Mouse (Mus musculus) heart, postnatal 4 days (tissue): Measurements from ENCODE around the gene Rmnd5a. TPM values are rescaled to one million over a fixed set of nuclear protein-coding genes. Genes with fewer than 3 reads are reported as not detected.

ENCODE experiments used
- DNase-seq: peaks from one replicate; pipeline ENCODE4 v3.0.0; 2021
- total RNA-seq, 2 experiments: library from RNA; stranded (reverse); gene quantifications; 2 replicates each; pipeline ENCODE4 v1.2.3; 2021

Gene Rmnd5a
- total RNA-seq, 2 experiments from 2014 or later, result 42.1 to 43.9 TPM

DNA sequence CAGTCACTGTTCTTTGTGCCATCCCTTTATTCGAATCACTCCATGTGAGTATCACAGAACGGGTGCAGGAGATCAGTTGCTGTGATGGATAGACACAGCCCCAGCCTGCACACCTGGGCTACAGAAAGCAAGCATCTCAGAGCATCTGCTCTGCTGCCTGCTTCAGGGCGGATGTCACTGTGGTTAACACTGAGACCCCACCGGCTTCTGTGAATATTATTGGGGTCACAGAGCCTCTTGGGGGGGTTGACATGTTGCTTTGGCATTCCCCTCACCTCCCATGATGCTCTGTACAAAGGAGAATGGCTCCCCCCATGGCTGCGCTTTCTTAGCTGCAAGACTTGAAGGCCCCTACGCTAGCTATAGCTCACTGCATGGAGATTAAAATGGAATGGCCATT is 71.0 kb downstream of the Rmnd5a start:
- DNase-seq, result no peak

DNA sequence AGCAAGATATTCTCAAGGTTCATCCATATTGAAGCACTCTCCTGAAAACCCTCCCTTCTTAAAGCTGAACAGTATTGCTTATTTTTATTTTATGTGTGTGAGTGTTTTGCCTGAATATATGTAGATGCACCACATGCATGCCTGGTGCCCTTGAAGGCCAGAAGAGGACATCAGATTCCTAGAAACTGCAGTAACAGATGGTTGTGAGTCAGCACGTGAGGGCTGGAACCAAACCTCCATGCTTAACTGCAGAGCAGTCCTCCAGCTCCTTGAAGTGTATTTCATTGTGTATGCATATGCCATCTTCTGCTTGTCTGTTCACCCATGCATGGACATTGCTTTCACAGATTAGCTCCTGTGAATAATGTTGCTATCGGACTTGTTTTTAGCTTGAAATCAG is 76.4 kb downstream of the Rmnd5a start:
- no peak for DNase-seq

DNA sequence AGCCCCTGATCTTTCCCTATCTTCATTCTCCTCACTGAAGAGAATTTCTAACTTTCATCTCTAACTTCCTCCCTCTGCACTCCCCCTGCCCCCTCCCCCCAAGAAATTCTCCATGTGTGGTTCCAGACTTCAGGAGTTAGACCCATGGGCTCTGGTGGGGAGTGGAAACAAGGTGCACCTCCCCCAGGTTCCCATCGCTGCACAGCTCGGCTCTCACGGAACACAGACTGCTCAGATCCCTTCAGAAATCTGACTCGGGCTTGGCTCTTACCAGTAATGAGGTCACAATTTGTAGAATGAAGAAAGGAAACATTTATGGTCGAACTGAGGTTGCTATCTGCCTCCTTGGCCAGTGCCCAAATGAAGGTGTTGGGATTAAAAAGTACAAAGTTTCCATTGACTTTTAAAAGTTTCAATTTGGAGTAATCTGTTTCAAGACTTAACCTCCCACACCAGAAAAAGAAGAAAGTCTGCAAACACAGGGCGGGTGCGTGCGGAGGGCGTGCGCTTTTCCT is 79.2 kb downstream of the Rmnd5a start:
- no peak for DNase-seq

DNA sequence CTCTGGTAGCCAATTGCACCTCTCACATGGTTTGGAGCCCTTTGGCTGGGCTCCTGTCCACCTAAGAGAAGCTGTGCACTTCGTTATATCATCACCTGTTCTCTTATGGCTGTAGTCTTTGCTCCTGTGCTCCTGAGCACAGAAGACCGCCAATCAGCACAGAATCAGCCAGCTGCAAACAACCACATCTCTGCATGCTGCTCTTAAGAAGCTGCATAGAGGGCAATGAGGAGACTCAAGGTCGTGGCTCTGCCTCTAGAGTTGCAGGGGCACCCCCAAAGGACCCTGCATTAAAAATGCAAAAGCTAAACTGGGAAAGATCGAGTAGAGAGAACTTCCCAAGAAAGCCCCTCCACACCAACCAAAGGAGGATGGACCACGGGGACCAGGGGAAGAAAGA is 79.7 kb downstream of the Rmnd5a start:
- DNase-seq, result no peak

DNA sequence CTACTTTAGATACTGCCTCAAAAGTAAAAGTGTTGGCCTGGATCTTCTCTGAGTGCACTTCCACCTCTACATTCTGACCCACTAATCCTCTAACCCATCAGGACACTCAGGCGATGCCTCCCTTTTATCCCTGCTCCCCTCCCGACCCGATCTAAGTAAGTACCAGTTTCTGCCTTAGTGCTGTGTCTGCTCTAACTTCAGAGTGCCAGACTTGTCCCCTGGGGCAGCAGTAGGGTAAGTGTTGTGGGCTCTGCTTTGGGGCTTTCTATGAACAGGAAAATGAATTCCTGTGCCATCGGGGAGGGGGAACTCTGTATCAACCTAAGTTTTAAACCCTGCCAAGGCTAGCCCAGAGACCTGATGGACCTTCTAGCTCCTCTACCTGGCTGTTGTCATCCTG is 80.2 kb downstream of the Rmnd5a start:
- no peak for DNase-seq

DNA sequence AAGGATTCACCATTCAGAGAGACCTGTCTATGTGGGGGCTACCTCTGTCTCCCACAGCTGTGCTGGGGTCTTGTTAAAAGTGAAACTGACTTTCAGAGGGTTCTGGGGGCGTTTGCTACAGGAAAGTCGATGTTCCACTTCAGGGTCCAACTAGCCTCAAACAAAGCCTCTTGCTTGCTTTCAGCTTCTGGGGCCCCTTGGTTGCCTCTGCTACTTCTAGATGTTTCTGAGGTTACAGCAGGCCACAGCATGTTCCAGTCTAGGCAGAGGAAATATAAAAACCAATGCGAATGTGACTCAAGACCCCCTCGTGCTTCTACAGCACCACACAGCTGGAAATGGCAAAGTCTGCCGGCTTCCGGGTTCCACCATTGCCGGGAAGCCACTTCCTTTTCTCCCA is 82.9 kb downstream of the Rmnd5a start:
- no peak for DNase-seq

DNA sequence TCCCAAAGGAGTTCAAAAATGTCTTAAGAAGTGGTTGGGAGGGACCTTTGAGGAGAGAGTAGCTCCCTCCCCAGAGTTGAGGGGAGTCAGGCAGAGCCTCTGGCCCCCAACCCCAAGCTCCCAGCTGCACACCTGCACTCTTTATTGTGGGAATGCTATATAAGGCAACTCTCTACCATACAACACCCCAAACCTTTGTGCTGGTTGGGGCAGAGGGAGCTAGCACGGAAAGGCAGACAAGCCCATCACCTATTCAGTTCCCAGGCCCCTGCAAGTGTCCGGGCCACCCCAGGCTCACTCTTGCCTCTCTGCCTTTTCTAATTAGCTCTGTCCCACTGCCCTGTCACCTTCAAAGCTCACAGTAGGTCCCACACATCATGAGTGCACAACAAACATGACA is 86.7 kb downstream of the Rmnd5a start:
- no peak for DNase-seq

DNA sequence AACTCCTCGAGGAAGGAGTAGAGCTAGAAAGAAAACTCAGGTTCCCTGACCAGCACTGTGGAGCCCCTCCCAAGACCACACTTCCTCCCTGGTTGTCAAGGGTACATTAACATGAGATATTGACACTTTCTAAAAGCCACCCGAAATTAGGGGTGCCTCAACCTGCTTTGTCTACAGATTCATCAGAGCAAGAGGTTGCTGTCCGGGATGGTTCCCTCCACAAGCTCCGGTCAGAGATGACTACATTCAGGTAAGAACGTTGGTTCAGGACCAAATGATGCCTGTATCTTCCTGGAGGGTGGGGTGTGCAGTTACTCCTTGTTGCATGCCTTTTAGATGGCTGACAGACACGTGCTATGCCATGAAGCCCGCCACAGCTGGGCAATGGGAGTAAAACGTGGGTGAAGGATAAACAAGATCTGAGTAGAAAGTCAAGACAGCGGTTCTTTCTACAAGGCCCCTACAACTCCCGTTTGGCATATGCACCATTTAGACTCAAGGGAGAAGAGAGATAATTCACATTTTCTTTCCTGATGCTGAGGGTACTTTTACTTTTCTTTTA is 87.5 kb downstream of the Rmnd5a start:
- no peak for DNase-seq

DNA sequence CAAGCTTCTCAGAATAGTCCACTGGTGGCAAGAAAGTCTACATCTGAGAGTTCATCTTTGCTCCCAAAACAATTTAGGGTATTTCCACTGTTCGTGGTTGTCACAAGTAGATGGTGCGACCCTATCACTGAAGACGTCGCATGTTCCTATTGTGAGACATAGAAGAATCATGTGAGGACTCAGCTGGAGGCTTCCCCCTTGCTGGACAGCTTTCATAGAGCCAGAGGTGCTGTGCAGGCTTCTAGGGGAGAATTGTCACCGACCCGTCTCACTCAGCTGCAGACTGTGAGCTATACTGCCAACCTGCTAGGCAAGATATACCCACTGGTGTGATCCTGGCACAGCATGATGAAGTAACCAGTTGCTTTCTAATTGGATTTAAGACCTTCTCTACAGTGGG is 88.2 kb downstream of the Rmnd5a start:
- no peak for DNase-seq

DNA sequence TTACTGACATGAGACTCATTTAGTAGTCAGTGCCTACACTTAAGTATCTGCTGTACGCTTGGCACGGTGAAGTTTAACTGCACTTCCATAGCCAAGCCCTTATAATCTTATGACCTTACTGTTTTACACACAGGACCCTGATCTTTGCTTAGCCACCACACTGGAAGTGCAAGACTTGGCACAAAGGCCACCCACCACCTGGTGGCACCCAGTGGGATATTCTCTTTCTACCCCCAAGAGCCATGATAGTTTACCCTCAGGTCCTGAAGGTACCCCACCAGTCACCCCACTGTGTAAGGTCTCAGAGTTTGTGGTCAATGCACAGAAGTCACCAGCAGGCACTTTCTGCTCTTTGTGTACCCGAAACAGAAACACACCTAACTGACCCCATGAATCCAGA is 89.2 kb downstream of the Rmnd5a start:
- DNase-seq, result no peak

DNA sequence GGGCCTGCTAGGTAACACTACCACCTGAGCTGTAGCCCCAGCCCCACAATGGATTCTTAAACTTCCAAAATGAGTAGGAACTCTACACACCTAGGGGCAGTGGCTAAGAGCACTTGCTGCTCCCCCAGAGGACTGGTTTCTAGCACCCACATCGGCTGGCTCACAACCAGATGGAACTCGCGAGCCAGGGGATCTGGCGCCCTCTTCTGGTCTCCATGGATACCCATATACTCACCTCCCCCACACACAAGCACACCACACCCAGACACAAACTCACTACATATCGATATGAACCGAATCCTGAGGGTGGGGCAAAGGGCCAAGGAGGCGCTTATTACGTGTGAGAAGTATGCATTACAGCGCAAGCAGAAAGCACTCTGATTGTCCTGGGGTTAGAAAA is 92.4 kb downstream of the Rmnd5a start:
- DNase-seq, result no peak

DNA sequence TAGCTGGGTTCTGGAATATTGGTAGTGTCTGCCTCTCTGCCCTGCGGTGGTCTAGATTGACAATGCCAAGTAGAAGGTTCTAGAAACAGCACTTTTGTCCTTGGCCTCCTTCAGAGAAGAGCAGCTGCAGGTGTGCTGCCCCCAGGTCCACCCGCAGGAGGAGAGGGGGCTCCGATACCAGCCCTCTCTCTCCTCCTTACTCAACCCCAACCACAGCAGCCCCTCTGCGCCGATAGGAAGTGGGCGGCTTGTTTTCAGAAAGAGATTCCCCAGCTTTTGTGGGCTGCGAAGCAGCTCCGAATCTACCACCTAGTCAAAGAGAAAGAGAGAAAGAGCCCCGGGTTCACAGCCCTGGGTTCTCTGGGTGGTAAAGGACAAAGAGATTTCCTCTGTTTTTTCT is 99.3 kb downstream of the Rmnd5a start:
- no peak for DNase-seq

DNA sequence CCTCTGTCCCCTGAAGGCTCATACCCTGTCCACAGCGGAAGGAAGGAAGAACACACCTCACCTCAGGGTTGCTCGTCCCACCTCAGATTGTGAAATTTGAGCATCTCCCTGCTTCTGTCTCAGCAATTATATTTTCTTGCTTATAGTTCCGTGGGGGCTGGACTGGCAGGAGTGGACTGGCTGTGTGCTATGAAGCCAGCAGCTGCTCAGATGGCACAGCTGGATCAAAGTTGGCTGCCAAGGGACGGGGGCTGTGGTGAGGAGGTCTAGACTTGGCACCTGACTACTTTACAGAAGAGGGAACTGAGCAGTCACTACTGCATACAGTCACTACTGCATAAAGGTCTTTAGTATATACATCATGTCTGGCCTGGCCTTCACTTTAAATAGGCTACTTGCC is 101.1 kb downstream of the Rmnd5a start:
- no peak for DNase-seq

DNA sequence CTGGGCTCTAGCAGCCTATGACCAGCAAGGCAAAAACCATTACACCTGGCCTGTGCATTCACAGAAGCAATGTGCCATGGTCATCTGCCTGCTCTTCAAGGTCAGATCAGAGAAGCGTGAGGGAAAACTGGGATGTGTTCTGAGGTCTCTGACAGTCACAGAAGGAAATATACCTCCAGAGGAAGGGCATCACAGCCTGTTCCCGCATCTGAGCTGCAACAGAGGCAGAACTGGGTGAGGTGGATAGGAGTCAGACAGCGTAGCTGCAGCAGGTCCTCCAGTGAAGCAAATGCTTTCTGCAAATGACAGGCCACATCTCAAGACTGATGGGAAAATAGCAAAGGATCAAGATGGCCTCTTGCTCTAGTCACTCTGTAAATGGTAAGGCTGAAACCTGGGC is 101.5 kb downstream of the Rmnd5a start:
- no peak for DNase-seq

Other genes with a start within 250 kb of the Rmnd5a start
- not detected for gene Fabp1, start 240.8 kb downstream of the Rmnd5a start, total RNA-seq
- gene Krcc1, start 169.0 kb downstream of the Rmnd5a start, total RNA-seq, result 10 to 100 TPM; 55.9 to 61.1 TPM
- gene Smyd1, start 118.4 kb downstream of the Rmnd5a start, total RNA-seq, result 100 to 1,000 TPM; 351 to 365 TPM
- under 1 TPM; 0.23 to 0.31 TPM for gene Cd8b1, start 117.8 kb downstream of the Rmnd5a start, total RNA-seq
- under 1 TPM; 0.14 to 0.36 TPM for gene Cd8a, start 67.2 kb downstream of the Rmnd5a start, total RNA-seq
- gene Rnf103, start 53.3 kb upstream of the Rmnd5a start, total RNA-seq, result 10 to 100 TPM; 32.1 to 33.5 TPM
- gene Chmp3, start 103.2 kb upstream of the Rmnd5a start, total RNA-seq, result 10 to 100 TPM; 61.5 to 68.6 TPM
- gene Kdm3a, start 192.4 kb upstream of the Rmnd5a start, total RNA-seq, result 10 to 100 TPM; 39.0 to 41.2 TPM